Mouse (Mus musculus) mouse trophoblast stem cell (cell line): ENCODE data around the gene Fam131b.

Experiments used
- in situ Hi-C, 2 experiments: fragments of 300-500 bp; cut with MseI, MboI; formaldehyde crosslinking; loops; 2 replicates in 1 of 2; 3 replicates in 1 of 2; pipeline ENCODE4 v1.15.1; 2025

Gene Fam131b

GRCm38 (mm10) chr6:42328757-42329156 lies 4.3 kb upstream of the Fam131b start:
- in situ Hi-C loops: loop anchor here in 1 of 2 experiments (10.0 kb wide), 1 partner anchor 104 kb away; no protein-coding TSS in a partner anchor

DNA sequence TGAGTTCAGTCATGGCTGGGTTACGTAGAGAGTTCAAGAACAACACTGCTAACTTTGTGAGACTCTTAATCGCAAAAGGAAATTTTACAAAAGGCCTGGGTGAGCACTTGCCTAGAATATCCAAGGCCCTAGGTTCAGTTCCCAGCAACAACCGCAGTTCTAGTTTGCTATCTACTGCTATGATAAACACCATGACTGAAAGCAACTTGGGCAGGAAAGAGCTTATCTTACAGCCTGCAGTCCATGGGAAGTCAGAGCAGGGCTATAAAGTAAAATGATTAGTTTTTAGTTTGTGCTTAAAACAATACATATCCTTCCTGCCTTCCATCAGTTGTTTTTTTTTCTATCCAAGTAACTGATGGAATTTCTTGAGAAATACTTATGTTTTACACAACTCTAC lies 2.1 kb upstream of the Fam131b start:
- in situ Hi-C loops: loop anchor here in 1 of 2 experiments (10.0 kb wide), 1 partner anchor 102 kb away; no protein-coding TSS in a partner anchor

DNA sequence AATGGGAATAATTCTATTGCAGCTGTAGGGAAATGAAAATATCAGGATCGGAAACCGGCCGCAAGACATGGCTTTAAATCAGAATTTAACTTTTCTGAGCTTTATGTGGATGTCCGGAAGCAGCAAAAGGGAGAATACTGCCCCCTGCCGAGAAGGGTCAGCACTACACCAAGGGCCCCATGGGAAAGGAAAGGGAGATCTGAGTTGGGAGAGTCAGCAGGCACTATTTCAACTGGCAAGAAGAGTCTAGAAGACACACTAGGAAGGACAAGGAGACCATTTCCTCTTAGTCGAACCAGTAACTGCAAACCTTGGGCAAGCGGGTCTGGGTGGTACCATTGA lies 796 bp upstream of the Fam131b start:
- in situ Hi-C loops: loop anchor here in 1 of 2 experiments (10.0 kb wide), 1 partner anchor 100 kb away; no protein-coding TSS in a partner anchor

DNA sequence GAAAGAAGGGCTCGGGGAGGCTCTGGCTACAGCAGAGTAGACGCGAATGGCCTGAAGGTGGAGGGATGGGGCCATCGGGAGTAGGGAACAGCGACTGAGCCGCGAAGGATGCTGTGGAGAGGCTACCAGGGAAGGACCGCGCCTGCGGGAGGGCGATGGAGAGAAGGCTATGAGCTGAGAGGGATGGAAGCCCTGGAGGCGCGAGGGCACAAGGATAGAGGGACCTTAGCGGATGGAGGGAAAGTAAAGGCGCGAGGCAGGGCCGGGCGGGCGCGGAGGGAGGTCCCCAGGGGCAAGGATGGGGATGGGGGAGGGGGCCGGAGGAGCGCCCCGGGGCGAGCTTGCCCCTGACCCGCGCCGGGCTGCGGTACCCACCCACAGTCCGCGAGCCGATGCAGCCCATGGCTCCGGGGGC lies 369 bp downstream of the Fam131b start:
- in situ Hi-C loops: loop anchor here in 1 of 2 experiments (10.0 kb wide), 1 partner anchor 99 kb away; no protein-coding TSS in a partner anchor

DNA sequence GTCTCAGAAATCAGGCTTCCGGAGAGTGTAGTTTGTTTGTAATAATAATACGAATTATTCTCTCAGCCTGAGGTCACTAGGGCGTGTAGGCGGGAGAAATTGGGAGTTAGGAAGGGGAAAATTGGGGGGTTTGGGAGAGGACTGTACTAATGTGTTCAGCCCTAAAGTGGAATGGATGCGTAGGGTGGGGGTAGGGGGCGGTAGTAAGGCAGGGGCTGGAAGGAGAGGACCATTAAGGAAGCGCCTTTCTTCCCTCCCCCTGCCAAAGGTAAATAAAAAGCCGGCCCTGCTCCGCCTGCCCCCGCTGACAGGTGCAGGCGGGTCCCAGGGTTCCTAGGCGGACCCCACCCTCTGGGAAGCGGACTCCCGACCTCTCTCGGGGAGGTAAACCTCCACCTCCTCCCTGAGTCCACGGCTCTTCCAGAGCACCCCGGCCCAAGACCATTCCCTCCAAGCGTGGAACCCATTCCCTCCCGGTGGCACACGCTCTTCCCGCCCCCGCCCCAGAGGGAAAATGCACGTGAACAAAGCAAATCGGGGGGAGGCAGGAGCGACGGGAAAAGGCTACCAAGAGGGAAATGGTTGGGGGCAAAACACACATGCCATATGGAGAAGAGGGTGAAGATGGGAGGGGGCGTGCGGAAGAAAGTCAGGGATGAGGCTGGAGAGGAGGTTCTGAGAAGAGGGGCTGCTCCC lies 924 bp downstream of the Fam131b start:
- in situ Hi-C loops: loop anchor here in 1 of 2 experiments (10.0 kb wide), 1 partner anchor 99 kb away; no protein-coding TSS in a partner anchor

- in situ Hi-C loops: no loop called here
Measured at GRCm38 (mm10) chr6:42318293-42318692, 6.2 kb downstream of the Fam131b start.

- in situ Hi-C loops: no loop called here
Measured at GRCm38 (mm10) chr6:42310427-42311053, 13.9 kb downstream of the Fam131b start.

DNA sequence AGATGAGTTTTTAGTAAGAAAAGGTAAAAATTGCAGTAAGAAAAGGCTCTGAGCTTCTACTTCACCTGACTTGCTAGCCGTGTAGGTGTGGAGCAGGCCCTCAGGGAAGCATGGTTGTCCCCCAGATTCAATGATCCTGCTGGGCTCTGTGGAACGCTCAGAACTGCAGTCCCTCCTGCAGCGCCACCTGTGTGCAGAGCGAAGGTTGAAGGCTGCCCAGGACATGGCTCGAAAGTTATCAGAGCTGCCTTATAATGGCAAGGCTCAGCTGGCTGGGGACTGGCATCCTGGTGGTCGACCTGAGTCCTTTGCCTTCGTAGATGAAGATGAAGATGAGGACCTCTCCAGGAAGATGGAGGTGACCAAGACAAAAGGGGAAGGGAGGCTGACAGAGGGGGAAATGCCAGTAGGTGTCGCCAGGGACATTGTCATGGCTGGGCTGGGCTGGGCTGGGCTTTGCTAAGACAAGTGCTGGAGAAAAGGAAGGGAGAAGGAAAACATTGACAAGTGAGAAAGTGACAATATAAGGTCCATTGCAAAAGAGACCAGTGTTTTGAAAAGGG lies 14.5 kb downstream of the Fam131b start:
- in situ Hi-C loops: no loop called here

- in situ Hi-C loops: loop anchor here in 1 of 2 experiments (25.0 kb wide), 1 partner anchor 288 kb away; the partner anchor contains the start of gene Tcaf3
Measured at GRCm38 (mm10) chr6:42299362-42299761, 25.1 kb downstream of the Fam131b start.

- in situ Hi-C loops: loop anchor here in 1 of 2 experiments (25.0 kb wide), 1 partner anchor 292 kb away; the partner anchor contains the start of gene Tcaf3
Measured at GRCm38 (mm10) chr6:42295549-42296094, 28.8 kb downstream of the Fam131b start.

DNA sequence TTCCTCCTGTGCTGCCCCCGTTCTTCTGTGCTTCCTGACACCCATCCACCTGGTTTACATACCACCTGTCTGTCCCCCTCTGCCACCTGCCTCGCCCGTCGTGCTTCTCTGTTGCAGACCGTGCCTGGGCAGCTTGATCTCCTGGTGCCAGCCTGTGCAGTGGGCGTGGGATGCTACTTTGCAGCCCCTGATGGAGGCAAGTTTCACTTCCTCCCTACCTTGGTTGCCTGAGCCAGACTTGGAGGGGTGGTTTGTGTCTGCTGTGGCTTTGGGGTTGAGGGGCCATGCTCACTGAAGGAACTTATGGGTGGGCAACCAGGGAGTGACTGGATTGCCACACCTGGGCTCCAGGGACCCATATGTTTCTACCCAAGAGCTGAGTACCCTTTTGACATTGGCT lies 31.1 kb downstream of the Fam131b start:
- in situ Hi-C loops: loop anchor here in 1 of 2 experiments (25.0 kb wide), 1 partner anchor 294 kb away; the partner anchor contains the start of gene Tcaf3

- in situ Hi-C loops: loop anchor here in 1 of 2 experiments (25.0 kb wide), 1 partner anchor 300 kb away; the partner anchor contains the start of gene Tcaf3
Measured at GRCm38 (mm10) chr6:42287562-42287961, 36.9 kb downstream of the Fam131b start.

GRCm38 (mm10) chr6:42286448-42286847 lies 38.0 kb downstream of the Fam131b start, which contains the start of gene Clcn1:
TSS of gene Clcn1 (plus strand) at chr6:42286685.
- in situ Hi-C loops: loop anchor here in 1 of 2 experiments (25.0 kb wide), 1 partner anchor 301 kb away; the partner anchor contains the start of gene Tcaf3

- in situ Hi-C loops: loop anchor here in 1 of 2 experiments (25.0 kb wide), 1 partner anchor 304 kb away; the partner anchor contains the start of gene Tcaf3
Measured at GRCm38 (mm10) chr6:42282865-42283528, 41.4 kb downstream of the Fam131b start.

DNA sequence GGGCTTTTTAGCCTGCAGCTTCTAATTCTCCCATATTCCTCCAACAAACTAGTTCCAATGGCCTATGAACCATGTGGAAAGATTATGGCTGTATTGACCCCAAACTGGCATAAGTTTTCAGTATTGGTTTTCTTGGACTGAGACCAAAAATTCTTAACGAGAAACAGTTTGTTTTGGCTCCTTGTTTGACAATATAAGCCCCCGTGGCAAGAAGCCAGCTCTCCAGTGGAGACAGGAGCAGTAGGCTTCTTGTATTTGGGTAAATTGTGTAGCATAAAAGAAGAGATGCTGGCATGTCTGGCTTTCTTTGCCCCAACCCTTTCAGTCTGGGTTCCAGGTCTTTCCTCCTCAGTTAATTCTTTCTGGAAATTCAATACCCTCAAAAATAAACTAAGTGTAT lies 48.3 kb downstream of the Fam131b start:
- in situ Hi-C loops: loop anchor here in 1 of 2 experiments (25.0 kb wide), 1 partner anchor 311 kb away; the partner anchor contains the start of gene Tcaf3

DNA sequence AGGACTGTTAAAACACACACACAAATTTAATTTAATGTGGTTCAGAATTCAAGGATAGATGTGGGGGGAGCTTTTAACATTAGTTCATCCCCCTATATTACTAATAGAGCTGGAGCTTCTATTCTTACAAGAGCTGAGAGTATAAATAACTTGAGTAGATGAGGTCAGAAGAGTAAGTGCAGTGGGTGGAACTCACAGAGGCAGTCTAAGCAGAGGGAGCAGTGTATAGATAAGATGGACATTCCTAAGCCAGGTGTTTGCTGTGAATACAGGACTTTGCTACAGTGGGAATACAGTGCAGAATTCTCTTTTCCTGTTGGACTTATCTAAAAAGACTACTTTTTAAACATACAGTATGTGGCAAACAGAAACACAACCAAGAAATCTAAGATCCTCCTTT lies 53.6 kb downstream of the Fam131b start:
- in situ Hi-C loops: no loop called here

DNA sequence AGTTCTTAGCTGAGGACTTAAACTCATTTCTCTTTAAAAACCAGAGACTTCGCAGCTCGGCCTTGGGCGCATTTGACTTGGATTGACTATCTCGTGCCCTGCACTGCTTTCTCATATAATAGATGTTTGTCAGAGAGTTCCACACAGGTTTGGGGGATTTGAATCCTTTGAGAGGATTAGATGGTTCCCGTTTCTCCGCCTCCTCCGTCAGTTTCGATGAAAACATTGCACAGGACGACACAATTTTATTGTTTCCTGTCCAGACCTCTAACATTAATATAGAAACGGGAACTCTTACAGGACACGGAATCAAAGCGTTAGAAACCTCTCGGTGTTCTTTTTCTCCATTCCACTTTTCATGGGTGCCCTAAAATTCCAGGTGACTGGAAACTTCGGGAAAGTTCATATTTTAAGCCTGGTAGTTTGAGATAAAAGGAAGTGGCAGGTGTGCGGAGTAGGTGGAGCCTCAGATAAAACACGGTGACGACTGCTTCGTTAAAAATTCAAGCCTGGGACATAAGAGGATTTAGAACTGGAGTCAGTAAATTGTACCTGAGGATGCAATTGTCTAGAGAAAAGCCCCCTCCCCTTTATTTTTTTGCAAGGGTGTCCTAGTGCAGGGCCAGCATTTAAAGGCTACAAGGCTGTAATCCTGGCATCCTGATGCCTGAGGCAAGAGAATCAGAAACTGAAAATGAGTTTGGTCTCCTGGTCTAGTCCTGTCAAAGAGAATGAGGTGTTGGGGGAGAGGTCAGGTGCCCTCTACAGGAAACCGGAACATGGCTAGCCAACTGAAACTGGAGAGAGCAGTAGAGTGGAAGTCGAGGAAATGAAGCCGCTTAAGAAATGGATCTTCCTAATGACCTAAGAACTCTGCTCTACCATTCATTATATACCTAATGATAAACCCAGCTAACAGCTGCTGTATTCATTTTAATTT lies 58.8 kb downstream of the Fam131b start:
- in situ Hi-C loops: no loop called here
